Mouse (Mus musculus) macrophage (primary cell): ENCODE measurements around the gene Mdh1. TPM values are rescaled to one million over a fixed set of nuclear protein-coding genes. Genes with fewer than 3 reads are reported as not detected.
"Not testable (repeated sequence)": the region's sequence is repeated elsewhere in the genome, so short reads cannot be mapped to it uniquely, and the experiment has no call there.

Experiments used
- H3K27ac ChIP-seq: fragments of 350-480 bp; formaldehyde crosslinking; 2 replicates; pipeline ENCODE4 v1.9.0; 2021
- H3K36me3 ChIP-seq: fragments of 350-480 bp; formaldehyde crosslinking; 2 replicates; pipeline ENCODE4 v1.9.0; 2021; ENCODE audit errors: inconsistent target
- H3K4me3 ChIP-seq: fragments of 350-480 bp; formaldehyde crosslinking; 2 replicates; pipeline ENCODE4 v1.9.0; 2021; ENCODE audit errors: inconsistent target
- H3K79me2 ChIP-seq: fragments of 350-480 bp; formaldehyde crosslinking; 2 replicates; pipeline ENCODE4 v1.9.0; 2021; ENCODE audit errors: inconsistent target
- WGBS: methylation state at CpG from one replicate; pipeline ENCODE4 v1.1.7; 2026; ENCODE audit warnings: inconsistent platforms; ENCODE audit not compliant: missing documents; 5-methylcytosine and 5-hydroxymethylcytosine counted together
- polyA plus RNA-seq: library from polyadenylated mRNA; stranded (reverse); fragments of 250-400 nt; gene quantifications from 3 replicates; pipeline ENCODE4 v1.2.4, GENCODE M21; 2018; ENCODE audit warnings: inconsistent platforms

The Mdh1 gene
- polyA plus RNA-seq, 1 experiment from 2014 or later = 116 TPM

- H3K79me2 ChIP-seq, H3K4me3 ChIP-seq, H3K36me3 ChIP-seq, H3K27ac ChIP-seq: not testable (repeated sequence)
- 89% methylated on average over 1 of the region's 1 CpGs for WGBS
Observed at GRCm38 (mm10) chr11:21516396-21516795, 55.8 kb downstream of the Mdh1 start.

GRCm38 (mm10) chr11:21510577-21510976 lies 61.6 kb downstream of the Mdh1 start:
- H3K79me2 ChIP-seq, H3K4me3 ChIP-seq, H3K36me3 ChIP-seq, H3K27ac ChIP-seq: not testable (repeated sequence)
- WGBS = 83% methylated on average over 1 of the region's 1 CpGs

- H3K36me3 ChIP-seq, H3K79me2 ChIP-seq, H3K4me3 ChIP-seq, H3K27ac ChIP-seq: not testable (repeated sequence)
- WGBS = 12% methylated on average over 1 of the region's 1 CpGs
Observed at GRCm38 (mm10) chr11:21508713-21509112, 63.5 kb downstream of the Mdh1 start.

DNA sequence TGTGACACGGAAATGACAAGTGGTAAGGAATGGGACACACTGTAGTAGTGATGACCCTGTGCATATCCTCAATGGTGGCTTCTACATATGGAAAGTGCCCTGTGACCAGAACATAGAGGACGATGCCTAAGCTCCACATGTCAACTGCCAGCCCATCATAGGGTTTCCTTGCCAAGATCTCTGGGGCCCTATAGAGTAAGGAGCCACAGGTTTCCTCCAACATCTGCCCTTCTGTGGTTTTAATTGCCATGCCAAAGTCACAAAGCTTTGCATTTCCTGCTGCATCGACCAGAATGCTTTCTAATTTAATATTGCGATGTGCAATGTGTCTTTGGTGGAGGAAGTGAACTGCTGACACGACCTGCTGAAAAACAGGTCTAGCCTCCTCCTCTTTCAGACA lies 65.1 kb downstream of the Mdh1 start:
- H3K79me2 ChIP-seq, H3K27ac ChIP-seq, H3K36me3 ChIP-seq, H3K4me3 ChIP-seq: not testable (repeated sequence)
- 27% methylated on average over 5 of the region's 5 CpGs for whole genome bisulfite sequencing

Other genes starting within 250 kb of the Mdh1 start
- gene Ugp2, start 201.2 kb downstream of the Mdh1 start, polyA plus RNA-seq = 77.9 to 116 TPM (median 101 TPM) in 3 replicates
- 4.1 to 5.7 TPM (median 4.8 TPM) in 3 replicates for gene Wdpcp, start 132 bp downstream of the Mdh1 start, polyA plus RNA-seq